Mouse (Mus musculus) T-helper 2 cell (primary cell): ENCODE data around the gene Aifm3.

Source experiments
- in situ Hi-C: fragments of 300-600 bp; cut with MboI, MseI; formaldehyde crosslinking; loops from one replicate; pipeline ENCODE4 v1.15.1; 2025; ENCODE audit warnings: high pct_unique_total_duplicates

Gene Aifm3

GRCm38 (mm10) chr16:17489469-17490111, at the start of gene Aifm3:
Aifm3 (plus strand) TSS chr16:17489611.
- in situ Hi-C loops = no loop called here

DNA sequence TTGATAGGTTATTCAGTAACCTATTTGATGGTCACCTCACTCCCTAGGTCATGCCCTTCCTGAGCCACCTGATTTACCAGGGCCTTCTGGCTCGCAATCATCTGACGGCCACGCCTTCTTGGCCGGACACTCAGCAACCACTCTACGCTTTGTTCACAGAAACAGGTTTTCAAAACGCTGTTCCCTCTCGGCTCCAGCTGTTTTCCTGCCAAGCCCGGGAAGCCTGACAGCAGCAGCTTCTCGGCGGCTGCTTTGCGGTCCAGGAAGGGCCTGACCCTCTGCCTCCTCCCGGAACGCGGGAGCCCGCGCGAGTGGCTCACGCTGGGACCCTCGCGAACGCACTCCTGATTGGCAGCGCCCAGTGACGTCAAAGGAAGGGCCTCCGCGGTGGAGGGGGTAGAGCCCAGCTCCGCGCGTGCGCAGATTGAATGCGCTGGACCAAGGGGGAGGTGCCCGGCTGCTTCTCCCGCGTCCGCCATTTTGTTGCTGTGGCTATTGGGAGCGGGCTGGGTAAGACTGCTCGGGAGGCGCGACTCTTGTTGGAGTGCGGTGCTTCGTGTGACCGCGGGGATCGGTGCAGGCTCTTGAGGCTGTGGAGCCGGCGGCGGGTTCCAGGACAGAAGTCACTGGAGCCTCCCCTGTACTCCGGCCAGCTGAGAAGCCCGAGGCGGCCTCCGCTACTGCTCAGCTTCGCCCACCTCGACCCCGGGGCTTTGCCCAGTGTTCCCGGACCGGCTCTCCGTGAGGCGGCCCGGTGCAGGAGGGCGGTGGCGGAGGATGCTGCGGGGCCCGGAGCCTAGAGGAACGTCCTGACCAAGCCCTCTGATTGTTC, 37.7 kb upstream of the Aifm3 start, which contains the start of gene Crkl:
Gene Crkl (plus strand): TSS at position 447 of the 832 bp plus-strand sequence.
- in situ Hi-C loops = no loop called here

DNA sequence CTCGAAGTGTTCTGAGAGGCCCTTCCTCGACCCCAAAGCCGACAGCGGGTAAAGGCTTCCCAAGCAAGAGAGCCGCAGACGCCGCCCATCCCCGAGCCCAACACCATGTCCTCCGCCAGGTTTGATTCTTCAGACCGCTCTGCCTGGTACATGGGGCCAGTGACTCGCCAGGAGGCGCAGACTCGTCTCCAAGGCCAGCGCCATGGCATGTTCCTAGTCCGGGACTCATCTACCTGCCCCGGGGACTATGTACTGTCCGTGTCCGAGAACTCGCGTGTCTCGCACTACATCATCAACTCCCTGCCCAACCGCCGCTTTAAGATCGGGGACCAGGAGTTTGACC, 37.1 kb upstream of the Aifm3 start:
- in situ Hi-C loops = no loop called here

GRCm38 (mm10) chr16:17456901-17457300, 32.5 kb upstream of the Aifm3 start:
- in situ Hi-C loops = loop anchor here (5.0 kb wide), 1 partner anchor 50 kb away; the partner anchor contains the start of genes Pi4ka and Snap29

DNA sequence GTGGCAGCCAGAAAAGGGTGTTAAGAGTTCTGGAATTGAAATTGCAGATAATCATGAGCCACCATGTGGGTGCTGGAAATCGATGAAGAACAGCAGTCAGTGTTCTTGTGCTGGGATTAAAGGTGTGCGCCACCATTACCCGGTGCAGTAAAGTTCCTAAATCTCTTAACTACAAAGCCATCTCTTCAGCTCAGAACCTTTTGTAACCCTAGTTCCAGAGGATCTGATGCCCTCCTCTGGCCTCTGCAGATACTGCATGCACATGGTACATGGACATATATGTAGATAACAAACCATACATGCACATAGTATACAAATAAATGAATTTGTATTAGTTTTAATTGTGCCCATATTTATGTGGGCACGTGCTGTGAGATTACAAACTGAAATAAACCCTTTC, 29.2 kb upstream of the Aifm3 start:
- in situ Hi-C loops = no loop called here

- in situ Hi-C loops = no loop called here
Observed at GRCm38 (mm10) chr16:17461596-17461995, 27.8 kb upstream of the Aifm3 start.

- in situ Hi-C loops = no loop called here
Observed at GRCm38 (mm10) chr16:17463184-17463583, 26.2 kb upstream of the Aifm3 start.

DNA sequence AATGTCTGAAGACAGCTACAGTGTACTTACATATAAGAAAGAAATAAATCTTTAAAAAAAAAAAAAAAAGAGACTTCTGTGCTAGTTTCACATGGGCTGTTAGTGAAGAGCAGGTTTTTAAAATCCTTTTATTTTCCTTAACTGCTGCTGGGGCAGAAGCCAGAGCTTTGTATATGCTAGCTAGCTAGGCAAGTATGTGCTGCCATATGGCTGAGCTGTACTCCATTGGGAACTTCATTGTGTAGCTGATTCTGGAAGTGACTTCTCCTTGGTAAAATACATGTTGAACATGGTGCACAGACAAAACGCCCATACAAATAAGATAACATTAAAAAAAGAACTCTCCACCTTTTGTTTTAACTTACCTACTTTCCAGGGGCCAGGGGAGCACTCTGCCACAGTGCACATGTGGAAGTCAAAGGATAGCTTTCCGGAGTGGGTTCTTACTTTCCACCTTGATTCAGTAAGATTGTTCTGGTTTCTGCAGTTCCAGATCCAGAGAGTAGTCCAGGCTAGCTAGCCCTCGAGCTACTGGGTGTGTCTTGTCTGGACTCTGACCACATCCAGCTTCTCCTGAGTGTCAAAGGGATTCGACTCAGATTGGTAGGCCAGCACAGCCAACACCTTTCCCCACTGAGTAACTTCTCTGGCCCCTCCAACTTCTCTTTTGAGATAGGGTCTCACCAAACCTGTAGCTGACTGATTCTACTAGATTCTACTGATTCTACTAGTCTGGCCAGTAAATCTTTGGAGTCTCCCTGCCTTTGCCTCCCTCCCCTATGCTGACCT, 22.3 kb upstream of the Aifm3 start:
- in situ Hi-C loops = no loop called here

- in situ Hi-C loops = no loop called here
Observed at GRCm38 (mm10) chr16:17472498-17472897, 16.9 kb upstream of the Aifm3 start.

- in situ Hi-C loops = no loop called here
Observed at GRCm38 (mm10) chr16:17474091-17474490, 15.3 kb upstream of the Aifm3 start.

DNA sequence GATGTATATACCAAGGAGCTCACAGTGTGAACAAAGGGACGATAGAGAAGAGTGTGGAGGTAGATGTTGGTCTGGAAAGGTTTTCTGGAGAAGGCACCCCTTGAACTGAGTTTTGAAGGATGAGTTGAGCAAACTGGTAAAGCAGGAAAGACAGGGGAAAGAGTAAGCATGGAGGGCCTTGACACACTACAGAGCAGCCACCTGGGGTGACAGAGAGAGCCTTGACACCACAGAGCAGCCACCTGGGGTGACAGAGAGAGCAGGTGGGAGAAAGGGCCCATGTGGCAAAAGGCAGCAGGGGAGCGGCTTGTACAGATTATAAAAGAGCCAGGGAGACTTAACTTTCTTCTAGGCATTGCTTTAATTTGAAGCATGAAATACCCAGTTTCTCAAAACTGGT, 14.7 kb upstream of the Aifm3 start:
- in situ Hi-C loops = no loop called here

GRCm38 (mm10) chr16:17475326-17475725, 14.1 kb upstream of the Aifm3 start:
- in situ Hi-C loops = no loop called here

DNA sequence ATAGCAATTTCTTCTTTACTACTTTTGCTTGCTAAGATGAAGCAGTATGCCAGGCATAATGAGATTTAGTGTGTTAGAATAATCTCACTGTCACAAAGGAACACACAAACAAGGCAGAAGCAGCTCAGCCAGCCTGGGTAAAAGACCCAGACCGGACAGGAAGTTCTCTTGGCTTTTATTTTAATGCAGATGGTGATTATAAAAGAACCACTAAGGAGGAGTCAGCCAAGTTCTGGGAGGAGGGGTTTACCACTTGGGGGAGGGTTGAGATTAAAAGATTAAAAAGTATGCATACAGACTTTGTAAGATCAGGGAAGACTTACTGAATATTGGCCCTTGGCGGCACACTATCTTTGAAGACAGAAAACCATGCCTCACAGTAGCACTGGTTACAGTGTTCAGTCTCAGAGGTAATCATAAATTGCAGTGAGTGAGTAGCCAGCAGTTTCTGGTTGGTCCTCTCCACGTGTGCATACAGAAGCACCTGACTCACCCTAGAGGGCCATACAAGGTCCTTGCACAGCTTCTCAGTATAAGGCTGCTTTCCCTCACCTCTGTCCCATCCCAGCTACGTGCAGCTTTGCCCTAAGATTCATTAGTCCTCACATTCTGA, 11.0 kb upstream of the Aifm3 start:
- in situ Hi-C loops = no loop called here

DNA sequence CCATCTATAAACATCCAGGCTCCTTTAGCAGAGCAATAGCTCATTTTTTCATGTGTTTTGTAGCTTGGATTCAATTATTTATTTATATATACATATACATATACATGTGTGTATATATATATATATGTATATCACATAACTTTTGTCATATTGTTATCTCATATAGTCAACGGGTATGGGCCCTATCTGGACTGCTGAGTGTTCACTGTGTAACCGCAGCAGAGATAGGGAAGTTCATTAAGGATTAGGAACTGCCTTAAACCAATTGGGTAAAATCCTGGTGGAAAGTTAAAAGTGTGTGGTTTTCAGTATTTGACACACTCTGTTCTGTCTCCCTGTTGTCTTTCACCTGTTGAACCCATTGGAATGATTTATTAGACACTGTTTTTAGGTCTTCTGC, 7.9 kb upstream of the Aifm3 start:
- in situ Hi-C loops = no loop called here

DNA sequence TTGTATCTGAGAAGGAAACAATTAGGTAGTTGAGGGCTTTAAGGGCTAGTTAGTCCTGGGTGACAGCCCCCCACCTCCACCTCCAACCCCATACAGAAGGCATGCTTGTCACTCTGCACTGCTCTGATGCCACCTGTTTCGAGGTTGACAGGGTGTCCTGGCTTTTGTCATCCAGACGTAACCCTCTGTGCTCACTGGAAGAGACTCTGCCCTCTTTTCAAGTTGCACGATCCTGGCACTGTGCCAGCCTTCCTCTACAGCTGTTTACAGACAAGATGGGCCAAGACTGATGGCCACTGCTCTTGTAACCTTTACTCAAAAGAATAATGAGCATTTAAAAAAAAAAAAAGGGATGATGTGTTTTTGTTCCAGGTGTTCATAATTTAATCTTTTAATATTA, 2.9 kb upstream of the Aifm3 start:
- in situ Hi-C loops = no loop called here

GRCm38 (mm10) chr16:17488478-17489468, 638 bp upstream of the Aifm3 start:
- in situ Hi-C loops = no loop called here

- in situ Hi-C loops = no loop called here
Observed at GRCm38 (mm10) chr16:17491154-17491553, 1.7 kb downstream of the Aifm3 start.

DNA sequence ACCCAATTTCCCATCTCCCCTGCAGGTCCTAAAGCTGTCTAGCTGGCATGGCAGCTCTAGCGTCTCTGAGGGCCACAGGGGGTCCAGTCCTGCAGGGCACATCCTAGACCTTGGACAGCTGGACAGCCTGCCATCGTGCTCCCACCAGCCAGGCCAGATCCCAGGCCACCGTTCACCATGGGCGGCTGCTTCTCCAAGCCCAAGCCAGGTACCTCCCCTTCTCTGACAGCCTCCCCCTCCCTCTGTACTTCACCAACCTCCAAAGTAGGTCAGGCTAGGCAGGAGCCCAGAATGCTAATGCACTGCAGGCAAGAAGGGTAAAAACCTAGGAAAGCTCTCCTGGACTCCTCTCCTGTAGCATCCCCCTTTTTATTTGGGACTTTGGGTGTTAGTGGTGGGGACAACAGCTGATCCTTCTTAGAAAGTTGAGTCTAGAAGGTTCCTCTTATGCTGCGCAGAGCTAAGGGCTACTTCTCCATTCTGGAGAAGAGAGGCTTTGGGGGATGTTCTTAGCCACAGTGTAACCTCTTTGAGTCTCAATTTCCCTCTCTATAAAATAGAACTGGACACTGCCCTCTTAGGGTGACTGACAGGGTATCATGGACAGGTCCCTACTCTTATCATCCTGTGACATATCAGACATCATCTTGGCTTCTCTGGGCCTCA, 2.6 kb downstream of the Aifm3 start:
- in situ Hi-C loops = no loop called here

- in situ Hi-C loops = no loop called here
Observed at GRCm38 (mm10) chr16:17496499-17497305, 7.3 kb downstream of the Aifm3 start.
